Mouse (Mus musculus): Measurements from ENCODE around the gene Rapgef2. TPM values are rescaled to one million over a fixed set of nuclear protein-coding genes. Genes with fewer than 3 reads are reported as not detected.

Gene Rapgef2
- polyA plus RNA-seq, 1 experiment = 17.7 TPM

DNA sequence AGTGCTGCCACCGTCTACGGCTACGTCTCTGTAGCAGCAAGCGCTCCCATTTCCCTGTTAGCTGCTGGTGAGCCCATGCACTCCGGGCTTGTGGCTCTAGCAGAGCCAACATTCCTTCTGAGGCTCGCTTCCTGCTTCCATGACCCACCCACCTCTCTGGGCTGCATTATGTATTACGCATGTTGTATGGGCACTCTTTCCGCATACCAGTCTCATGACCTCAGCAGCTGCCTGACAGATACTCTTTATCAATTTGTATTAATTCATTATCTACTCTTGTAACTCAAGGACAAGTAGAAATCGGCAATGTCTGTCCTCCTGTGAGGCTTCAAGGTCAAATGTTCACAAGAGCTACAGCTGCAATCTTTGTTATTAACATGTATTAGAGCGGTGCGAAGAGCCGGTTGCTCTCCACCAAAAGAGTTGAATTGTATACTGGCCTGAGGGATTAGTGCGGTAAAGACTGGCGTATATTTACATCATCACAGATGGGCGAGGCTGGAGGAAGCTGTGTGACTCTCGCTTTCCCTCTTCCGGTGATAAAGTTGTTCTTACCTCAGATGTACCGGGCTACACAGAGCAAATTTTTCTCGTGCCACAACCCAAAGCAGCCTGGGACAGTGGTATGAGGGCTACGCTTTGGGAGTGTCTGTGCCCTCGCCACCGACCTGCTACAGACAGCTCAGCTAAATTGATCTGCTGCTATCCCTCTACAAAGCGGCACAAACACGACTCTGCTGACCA, 104.9 kb downstream of the Rapgef2 start:
- Histone ChIP-seq H3K27ac (ENCODE audit: insufficient read depth, low read length) (no peak overlapping the region), H3K4me3 (ENCODE audit: low read depth, low read length) (no peak overlapping the region), H3K9ac (ENCODE audit: low read depth, poor library complexity, severe bottlenecking) (no peak overlapping the region), H3K27me3 (ENCODE audit: control insufficient read depth, insufficient read depth, low read length, poor library complexity, severe bottlenecking) (no peaks in the 10 kb centered on the region), H3K4me1 (ENCODE audit: control insufficient read depth, insufficient read depth, low read length) (no peaks in the 10 kb centered on the region), H3K9me3 (replicated peaks; ENCODE audit: control insufficient read depth, insufficient read depth, low read length, poor library complexity, severe bottlenecking) (no peaks in the 10 kb centered on the region), H3K36me3 (ENCODE audit: control insufficient read depth, insufficient read depth, low read length, poor library complexity, severe bottlenecking) (no peaks in the 10 kb centered on the region)
- TF ChIP-seq CTCF (IDR thresholded peaks at IDR 0.05; ENCODE audit: low read depth, low read length) (no peak), POLR2A (IDR thresholded peaks at IDR 0.05; ENCODE audit: insufficient read depth, low read length) (no peak), EP300 (IDR thresholded peaks at IDR 0.05; ENCODE audit: insufficient read depth, low read depth, low read length) (no peak)

DNA sequence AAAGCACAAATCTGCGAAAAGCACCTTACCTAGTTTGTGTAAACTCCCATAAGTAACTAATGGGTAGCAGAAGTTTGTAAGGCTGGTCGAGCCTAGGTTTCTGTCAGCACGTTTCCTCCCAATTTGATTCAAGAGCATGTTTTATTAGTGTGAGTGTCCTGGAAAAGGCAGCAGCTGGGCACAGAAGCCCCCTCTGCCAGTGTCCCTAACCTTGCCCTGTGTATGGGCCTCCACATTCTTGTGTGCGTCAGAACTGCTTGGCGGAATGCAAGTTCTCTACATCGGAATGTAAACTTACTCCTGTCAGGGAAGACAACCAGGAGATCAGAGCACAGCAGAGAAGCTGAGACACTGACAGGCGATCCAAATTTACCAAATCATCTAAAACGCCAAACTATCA, 106.2 kb downstream of the Rapgef2 start:
- Histone ChIP-seq H3K4me3 (ENCODE audit: low read depth, low read length) (no peak overlapping the region), H3K9me3 (replicated peaks; ENCODE audit: control insufficient read depth, insufficient read depth, low read length, poor library complexity, severe bottlenecking) (no peaks in the 10 kb centered on the region), H3K27ac (ENCODE audit: insufficient read depth, low read length) (no peak overlapping the region), H3K36me3 (ENCODE audit: control insufficient read depth, insufficient read depth, low read length, poor library complexity, severe bottlenecking) (no peaks in the 10 kb centered on the region), H3K4me1 (ENCODE audit: control insufficient read depth, insufficient read depth, low read length) (no peaks in the 10 kb centered on the region), H3K27me3 (ENCODE audit: control insufficient read depth, insufficient read depth, low read length, poor library complexity, severe bottlenecking) (no peaks in the 10 kb centered on the region), H3K9ac (ENCODE audit: low read depth, poor library complexity, severe bottlenecking) (no peak overlapping the region)
- TF ChIP-seq POLR2A (IDR thresholded peaks at IDR 0.05; ENCODE audit: insufficient read depth, low read length) (no peak), EP300 (IDR thresholded peaks at IDR 0.05; ENCODE audit: insufficient read depth, low read depth, low read length) (no peak), CTCF (IDR thresholded peaks at IDR 0.05; ENCODE audit: low read depth, low read length) (no peak)

DNA sequence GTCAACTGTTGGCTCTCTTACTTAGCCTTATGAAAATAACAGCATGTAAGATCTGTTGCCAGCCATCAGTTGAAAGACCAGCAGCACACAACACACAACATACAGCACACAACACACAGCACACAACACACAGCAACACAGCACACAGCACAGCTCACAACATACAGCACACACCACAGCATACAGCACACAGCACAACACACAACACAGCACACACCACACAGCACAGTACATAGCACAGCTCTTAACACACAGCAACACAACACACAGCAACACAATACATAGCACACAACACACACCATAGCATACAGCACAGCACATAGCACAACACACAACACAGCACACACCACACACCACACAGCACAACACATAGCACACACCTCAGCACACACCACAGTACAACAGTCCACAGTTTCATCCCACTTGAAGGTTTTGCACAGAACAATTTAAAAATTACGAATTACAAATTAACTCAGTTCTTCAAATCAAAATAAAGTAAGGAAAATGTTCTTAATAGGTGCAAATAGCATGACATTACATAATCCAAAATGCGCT, 106.7 kb downstream of the Rapgef2 start:
- H3K36me3 ChIP-seq (ENCODE audit: control insufficient read depth, insufficient read depth, low read length, poor library complexity, severe bottlenecking) = no peaks in the 10 kb centered on the region
- no peaks in the 10 kb centered on the region for H3K9me3 ChIP-seq (replicated peaks; ENCODE audit: control insufficient read depth, insufficient read depth, low read length, poor library complexity, severe bottlenecking)
- no peak overlapping the region for H3K27ac ChIP-seq (ENCODE audit: insufficient read depth, low read length)
- TF ChIP-seq CTCF (IDR thresholded peaks at IDR 0.05; ENCODE audit: low read depth, low read length) = no peak
- no peaks in the 10 kb centered on the region for H3K27me3 ChIP-seq (ENCODE audit: control insufficient read depth, insufficient read depth, low read length, poor library complexity, severe bottlenecking)
- no peaks in the 10 kb centered on the region for H3K4me1 ChIP-seq (ENCODE audit: control insufficient read depth, insufficient read depth, low read length)
- H3K4me3 ChIP-seq (ENCODE audit: low read depth, low read length) = no peak overlapping the region
- H3K9ac ChIP-seq (ENCODE audit: low read depth, poor library complexity, severe bottlenecking) = no peak overlapping the region

DNA sequence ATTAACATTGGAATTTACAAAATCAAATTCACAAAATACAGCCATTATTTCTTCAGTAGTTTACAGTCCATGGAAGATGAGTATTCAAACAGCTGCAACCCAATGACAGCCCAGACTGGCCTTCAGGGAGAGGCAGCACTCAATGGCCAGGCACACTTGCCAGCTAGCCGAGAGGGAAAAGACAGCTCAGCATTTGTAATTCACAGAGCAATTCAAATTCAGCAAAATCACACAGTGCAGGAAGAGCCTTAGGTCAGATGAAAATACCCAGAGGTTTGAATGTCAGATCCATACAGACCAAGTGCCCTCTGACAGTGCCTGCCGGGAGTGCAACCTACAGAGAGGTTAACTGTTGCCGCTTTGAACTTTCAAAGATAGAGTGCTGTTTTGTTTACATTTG, 107.6 kb downstream of the Rapgef2 start:
- no peaks in the 10 kb centered on the region for H3K27me3 ChIP-seq (ENCODE audit: control insufficient read depth, insufficient read depth, low read length, poor library complexity, severe bottlenecking)
- H3K27ac ChIP-seq (ENCODE audit: insufficient read depth, low read length) = no peak overlapping the region
- no peaks in the 10 kb centered on the region for H3K4me1 ChIP-seq (ENCODE audit: control insufficient read depth, insufficient read depth, low read length)
- H3K9me3 ChIP-seq (replicated peaks; ENCODE audit: control insufficient read depth, insufficient read depth, low read length, poor library complexity, severe bottlenecking) = no peaks in the 10 kb centered on the region
- H3K4me3 ChIP-seq (ENCODE audit: low read depth, low read length) = no peak overlapping the region
- no peak overlapping the region for H3K9ac ChIP-seq (ENCODE audit: low read depth, poor library complexity, severe bottlenecking)
- TF ChIP-seq POLR2A (IDR thresholded peaks at IDR 0.05; ENCODE audit: insufficient read depth, low read length) (no peak), EP300 (IDR thresholded peaks at IDR 0.05; ENCODE audit: insufficient read depth, low read depth, low read length) (no peak), CTCF (IDR thresholded peaks at IDR 0.05; ENCODE audit: low read depth, low read length) (no peak)
- no peaks in the 10 kb centered on the region for H3K36me3 ChIP-seq (ENCODE audit: control insufficient read depth, insufficient read depth, low read length, poor library complexity, severe bottlenecking)

DNA sequence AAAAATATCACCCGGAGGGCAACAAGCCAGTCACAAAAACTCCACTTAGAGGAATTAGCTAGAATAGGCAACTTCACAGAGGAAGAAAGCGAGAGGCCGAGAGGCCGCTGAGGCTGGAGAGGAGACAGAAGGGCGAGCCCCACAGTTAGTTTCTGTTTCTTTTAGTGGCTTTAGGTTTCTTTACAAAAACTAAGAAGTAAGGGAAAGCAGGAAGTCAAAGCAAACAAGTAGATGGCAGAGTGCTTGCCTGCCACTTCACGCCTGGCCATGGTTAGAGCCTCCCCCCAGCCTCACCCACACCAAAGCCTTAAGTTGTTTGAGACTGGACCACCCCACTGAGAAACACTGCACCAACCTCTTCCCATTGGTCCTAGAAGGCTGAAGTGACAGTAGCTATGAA, 108.2 kb downstream of the Rapgef2 start:
- Histone ChIP-seq H3K9me3 (replicated peaks; ENCODE audit: control insufficient read depth, insufficient read depth, low read length, poor library complexity, severe bottlenecking) (no peaks in the 10 kb centered on the region), H3K36me3 (ENCODE audit: control insufficient read depth, insufficient read depth, low read length, poor library complexity, severe bottlenecking) (no peaks in the 10 kb centered on the region), H3K4me1 (ENCODE audit: control insufficient read depth, insufficient read depth, low read length) (no peaks in the 10 kb centered on the region)

DNA sequence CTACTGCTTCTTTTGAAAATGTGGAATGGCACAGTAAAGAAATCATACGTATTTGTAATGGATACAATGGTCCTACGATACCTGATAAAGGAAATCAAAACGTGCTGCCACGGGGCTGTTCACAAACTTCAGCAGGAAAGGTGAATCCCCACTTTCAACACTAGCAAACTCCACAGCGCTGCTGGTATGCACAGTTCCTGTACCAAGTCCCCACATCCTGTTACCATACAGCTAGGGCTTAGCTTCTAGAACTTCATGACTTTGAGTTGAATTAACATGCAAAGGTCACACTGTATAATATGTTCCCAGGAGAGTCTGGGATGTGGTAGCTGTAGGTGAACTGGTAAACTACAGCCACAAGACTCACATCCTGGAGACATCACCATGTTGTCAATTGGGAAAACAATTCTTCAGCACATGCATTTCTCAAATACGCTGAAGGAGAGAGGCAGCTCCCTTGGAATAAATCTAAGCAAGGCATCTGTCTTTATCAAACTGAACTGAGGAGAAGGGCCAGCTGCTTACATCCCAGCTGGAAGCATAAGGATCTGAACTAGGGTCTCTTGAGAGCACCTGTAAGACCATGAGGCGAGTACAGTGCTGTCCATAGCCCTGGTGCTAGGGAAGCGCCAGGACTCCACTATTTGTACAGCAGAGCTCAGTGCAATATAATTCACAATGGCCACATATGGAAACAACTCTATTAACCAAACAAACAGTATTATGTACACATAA, 109.0 kb downstream of the Rapgef2 start:
- H3K9ac ChIP-seq (ENCODE audit: low read depth, poor library complexity, severe bottlenecking) = no peak overlapping the region
- H3K27me3 ChIP-seq (ENCODE audit: control insufficient read depth, insufficient read depth, low read length, poor library complexity, severe bottlenecking) = no peaks in the 10 kb centered on the region
- TF ChIP-seq POLR2A (IDR thresholded peaks at IDR 0.05; ENCODE audit: insufficient read depth, low read length) = no peak
- no peak for TF ChIP-seq EP300 (IDR thresholded peaks at IDR 0.05; ENCODE audit: insufficient read depth, low read depth, low read length)
- TF ChIP-seq CTCF (IDR thresholded peaks at IDR 0.05; ENCODE audit: low read depth, low read length) = no peak
- H3K27ac ChIP-seq (ENCODE audit: insufficient read depth, low read length) = no peak overlapping the region
- no peaks in the 10 kb centered on the region for H3K4me1 ChIP-seq (ENCODE audit: control insufficient read depth, insufficient read depth, low read length)
- no peaks in the 10 kb centered on the region for H3K9me3 ChIP-seq (replicated peaks; ENCODE audit: control insufficient read depth, insufficient read depth, low read length, poor library complexity, severe bottlenecking)
- no peaks in the 10 kb centered on the region for H3K36me3 ChIP-seq (ENCODE audit: control insufficient read depth, insufficient read depth, low read length, poor library complexity, severe bottlenecking)
- no peak overlapping the region for H3K4me3 ChIP-seq (ENCODE audit: low read depth, low read length)

More for the DNA sequence above, 108.2 kb downstream of the Rapgef2 start:
- TF ChIP-seq EP300 (IDR thresholded peaks at IDR 0.05; ENCODE audit: insufficient read depth, low read depth, low read length) = no peak
- TF ChIP-seq POLR2A (IDR thresholded peaks at IDR 0.05; ENCODE audit: insufficient read depth, low read length) = no peak
- TF ChIP-seq CTCF (IDR thresholded peaks at IDR 0.05; ENCODE audit: low read depth, low read length) = no peak
- H3K27me3 ChIP-seq (ENCODE audit: control insufficient read depth, insufficient read depth, low read length, poor library complexity, severe bottlenecking) = no peaks in the 10 kb centered on the region
- no peak overlapping the region for H3K4me3 ChIP-seq (ENCODE audit: low read depth, low read length)
- no peak overlapping the region for H3K9ac ChIP-seq (ENCODE audit: low read depth, poor library complexity, severe bottlenecking)
- no peak overlapping the region for H3K27ac ChIP-seq (ENCODE audit: insufficient read depth, low read length)

Measured in ES-Bruce4 (cell line).